Mouse (Mus musculus) thymus, adult 2 months (tissue): Measurements from ENCODE around the gene Arf5. TPM values are rescaled to one million over a fixed set of nuclear protein-coding genes. Genes with fewer than 3 reads are reported as not detected.
A peak's percentile ranks its signal among the peaks of the same experiment; 100 is the strongest.

Experiments
- DNase-seq: peaks from one replicate; pipeline ENCODE4 v3.0.0; 2021
- H3K27ac ChIP-seq: fragments of 200-500 bp; 2 replicates; pipeline ENCODE4 v1.5.1; 2012; ENCODE audit warnings: low read length, control low read depth; ENCODE audit not compliant: control insufficient read depth, insufficient read depth
- H3K27me3 ChIP-seq: fragments of 200-500 bp; 2 replicates; pipeline ENCODE4 v1.6.1; 2012; ENCODE audit warnings: mild to moderate bottlenecking, low read length, moderate library complexity, mixed read lengths; ENCODE audit not compliant: control insufficient read depth, insufficient read depth
- H3K36me3 ChIP-seq: fragments of 200-500 bp; 2 replicates; pipeline ENCODE4 v1.6.1; 2012; ENCODE audit warnings: mild to moderate bottlenecking, low read length, moderate library complexity; ENCODE audit not compliant: control insufficient read depth, insufficient read depth
- H3K4me1 ChIP-seq: fragments of 200-500 bp; replicated peaks from 2 replicates; pipeline ENCODE4 v1.6.1; 2012; ENCODE audit warnings: low read length; ENCODE audit not compliant: control insufficient read depth, insufficient read depth
- H3K4me3 ChIP-seq: fragments of 200-500 bp; 2 replicates; pipeline ENCODE4 v1.5.1; 2012; ENCODE audit warnings: mild to moderate bottlenecking, low read length, control low read depth, moderate library complexity; ENCODE audit not compliant: control insufficient read depth, insufficient read depth
- CTCF ChIP-seq: fragments of 200-500 bp; IDR thresholded peaks from 2 replicates; pipeline ENCODE4 v1.5.1; 2012; ENCODE audit warnings: mild to moderate bottlenecking, control low read depth, low read length, moderate library complexity, borderline replicate concordance; ENCODE audit not compliant: control insufficient read depth, poor library complexity, insufficient read depth; ENCODE audit errors: extremely low read depth
- POLR2A ChIP-seq: fragments of 200-500 bp; IDR thresholded peaks from 2 replicates; pipeline ENCODE4 v1.6.1; 2012; ENCODE audit warnings: mild to moderate bottlenecking, low read length, control low read depth, moderate library complexity; ENCODE audit not compliant: control insufficient read depth, poor library complexity, insufficient read depth; ENCODE audit errors: extremely low read depth
- WGBS: fragments of 180-500 bp; shearing (Covaris S2); methylation state at CpG from one replicate; pipeline ENCODE4 v1.1.7; 2018; 5-methylcytosine and 5-hydroxymethylcytosine counted together
- polyA plus RNA-seq: library from polyadenylated mRNA; depleted of rRNA; stranded (reverse); fragments of >200 nt; gene quantifications from 2 replicates; pipeline ENCODE4 v1.2.3, GENCODE M21; 2012; rRNA removed

Gene Arf5
- polyA plus RNA-seq: 595 and 682 TPM in 2 replicates

- WGBS: 2% methylated on average over 41 of the region's 42 CpGs
- peak; percentile 96 for DNase-seq
- peak; percentile 48; the same call in 1 of the 2 replicates for TF ChIP-seq POLR2A
- no peak for TF ChIP-seq CTCF
- Histone ChIP-seq H3K27ac (peak within 1 kb of the TSS; percentile 55; the same call in 1 of the 2 replicates), H3K4me3 (peak within 1 kb of the TSS; percentile 74), H3K4me1 (peaks cover 34% of the 10 kb centered on the region), H3K27me3 (no peaks in the 10 kb centered on the region), H3K36me3 (peaks cover 12% of the 10 kb centered on the region)
Observed at GRCm38 (mm10) chr6:28423313-28423712, at the start of gene Arf5. TSS of gene Arf5 (plus strand) at chr6:28423560.

DNA sequence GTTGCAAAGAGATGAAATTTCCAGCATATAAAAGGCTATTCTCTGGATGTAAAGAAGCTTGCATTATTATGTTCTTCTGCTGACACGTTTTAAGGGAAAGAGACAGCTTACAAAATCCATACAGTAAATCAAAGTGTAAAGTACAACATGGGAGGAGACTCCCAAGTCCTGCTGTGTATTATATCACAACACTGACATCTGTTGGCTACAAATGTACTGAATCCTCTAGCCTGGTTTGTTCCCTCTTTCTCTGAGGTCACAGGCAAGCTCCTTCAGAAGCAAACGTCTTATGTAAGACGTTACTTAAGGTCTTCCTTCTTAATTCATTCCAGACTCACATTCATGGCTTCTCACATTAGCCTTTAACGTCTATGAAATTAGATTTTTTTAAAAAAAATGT, 41.4 kb upstream of the Arf5 start:
- Histone ChIP-seq H3K36me3 (no peaks in the 10 kb centered on the region), H3K27ac (no peak overlapping the region), H3K27me3 (no peaks in the 10 kb centered on the region), H3K4me1 (no peaks in the 10 kb centered on the region), H3K4me3 (no peak overlapping the region)
- DNase-seq: no peak
- 27% methylated on average over 4 of the region's 4 CpGs for WGBS
- TF ChIP-seq CTCF (no peak), POLR2A (no peak)

DNA sequence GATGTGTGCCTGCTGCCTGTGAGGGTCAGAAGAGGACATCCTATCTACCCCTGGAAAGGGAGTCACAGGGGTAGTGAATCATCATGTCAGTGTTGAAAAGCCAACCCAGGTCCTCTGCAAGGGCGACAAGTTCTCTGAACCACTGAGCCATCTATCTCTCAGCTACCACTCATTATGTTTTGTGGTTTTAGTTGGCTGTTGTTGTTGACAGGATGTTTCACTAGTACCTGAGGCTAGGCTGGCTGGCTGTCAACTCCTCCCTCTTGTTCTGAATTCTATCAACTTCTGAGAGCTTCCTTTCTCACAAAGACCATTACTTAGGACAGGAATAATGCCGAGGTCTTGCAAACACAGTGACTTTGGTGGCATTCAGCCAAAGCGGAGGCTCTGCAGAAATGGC, 38.2 kb upstream of the Arf5 start:
- no peaks in the 10 kb centered on the region for H3K36me3 ChIP-seq
- DNase-seq: no peak
- no peak for TF ChIP-seq CTCF
- TF ChIP-seq POLR2A: no peak
- no peaks in the 10 kb centered on the region for H3K27me3 ChIP-seq
- no peak overlapping the region for H3K4me3 ChIP-seq
- no peak overlapping the region for H3K27ac ChIP-seq
- 83% methylated on average over 3 of the region's 3 CpGs for WGBS
- H3K4me1 ChIP-seq: no peaks in the 10 kb centered on the region

DNA sequence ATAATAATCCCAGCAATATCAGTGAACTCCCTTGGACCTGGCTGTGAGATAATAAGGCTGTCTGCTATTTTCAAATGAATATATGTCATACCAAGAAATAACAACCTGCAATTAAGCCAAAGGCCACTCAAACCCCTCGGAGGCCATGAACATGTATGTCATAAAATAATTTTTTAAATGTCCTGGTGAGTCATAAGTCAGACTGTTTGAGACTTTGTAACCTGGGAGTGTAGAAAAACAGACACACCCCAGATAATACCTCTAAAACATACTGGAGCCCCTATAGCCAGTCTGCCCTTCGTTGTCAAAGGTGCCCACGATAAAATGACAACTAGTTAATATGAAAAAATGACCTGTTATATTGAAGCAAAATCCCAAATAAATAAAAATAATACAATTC, 34.3 kb upstream of the Arf5 start:
- Histone ChIP-seq H3K4me3 (no peak overlapping the region), H3K36me3 (no peaks in the 10 kb centered on the region), H3K27me3 (no peaks in the 10 kb centered on the region), H3K27ac (no peak overlapping the region), H3K4me1 (no peaks in the 10 kb centered on the region)
- no peak for DNase-seq
- TF ChIP-seq POLR2A (no peak), CTCF (no peak)
- 93% methylated on average over 3 of the region's 3 CpGs for WGBS

GRCm38 (mm10) chr6:28396051-28396852, 27.1 kb upstream of the Arf5 start:
- no peaks in the 10 kb centered on the region for H3K36me3 ChIP-seq
- peaks cover 6% of the 10 kb centered on the region; the same call in 1 of the 2 replicates for H3K4me1 ChIP-seq
- TF ChIP-seq POLR2A (no peak), CTCF (no peak)
- no peak for DNase-seq
- 48% methylated on average over 15 of the region's 15 CpGs for WGBS
- no peak overlapping the region for H3K27ac ChIP-seq
- no peaks in the 10 kb centered on the region for H3K27me3 ChIP-seq
- no peak overlapping the region for H3K4me3 ChIP-seq

DNA sequence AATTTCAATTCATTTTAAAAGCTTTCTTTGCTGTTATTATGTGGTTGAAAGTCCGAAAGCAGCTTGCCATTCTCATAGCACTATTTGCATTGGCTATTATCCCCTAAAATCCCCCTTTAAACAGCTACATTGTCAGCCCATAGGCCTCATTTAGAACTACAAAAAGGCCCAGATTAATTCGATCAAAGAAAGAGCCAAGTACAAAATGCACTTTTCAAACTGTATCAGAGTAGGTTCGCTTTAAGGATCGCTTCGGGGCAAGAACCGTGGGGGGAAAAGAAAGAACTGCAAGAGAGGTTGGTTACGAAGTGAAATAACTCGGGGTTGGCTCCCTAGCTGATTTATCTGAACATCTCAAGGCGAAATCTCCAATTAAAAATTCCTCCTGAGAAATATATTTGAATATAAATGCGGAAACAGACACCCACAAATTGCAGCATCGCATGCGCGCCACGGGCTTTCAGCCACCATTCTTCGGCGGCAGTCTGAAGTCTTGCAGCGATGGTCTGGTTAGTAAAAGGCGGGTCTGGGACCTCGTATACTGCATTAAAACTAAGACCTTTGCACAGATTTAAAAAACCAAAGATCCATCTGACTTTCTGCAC, 26.4 kb upstream of the Arf5 start:
- peak; percentile 24 for DNase-seq
- H3K27ac ChIP-seq: no peak overlapping the region
- no peaks in the 10 kb centered on the region for H3K27me3 ChIP-seq
- TF ChIP-seq CTCF (no peak), POLR2A (no peak)
- WGBS: 4% methylated on average over 19 of the region's 19 CpGs
- H3K4me3 ChIP-seq: peak overlapping the region; percentile 13
- H3K4me1 ChIP-seq: peaks cover 6% of the 10 kb centered on the region; the same call in 1 of the 2 replicates
- no peaks in the 10 kb centered on the region for H3K36me3 ChIP-seq

GRCm38 (mm10) chr6:28397681-28398203, 25.6 kb upstream of the Arf5 start, which contains the start of gene Zfp800:
TSS of gene Zfp800 (minus strand) at chr6:28398005.
- peak; percentile 28 for DNase-seq
- Histone ChIP-seq H3K4me3 (peak within 1 kb of the TSS; percentile 54), H3K36me3 (no peaks in the 10 kb centered on the region), H3K27ac (no peak within 1 kb of the TSS), H3K4me1 (peaks cover 6% of the 10 kb centered on the region; the same call in 1 of the 2 replicates), H3K27me3 (no peaks in the 10 kb centered on the region)
- WGBS: under 1% methylated on average over 33 of the region's 33 CpGs
- 0 out of 2 replicates have a peak, but pooled peaks have one; percentile 9 for TF ChIP-seq CTCF
- TF ChIP-seq POLR2A: no peak
